Mouse (Mus musculus): ENCODE data around the gene Pafah2. TPM values are rescaled to one million over a fixed set of nuclear protein-coding genes. Genes with fewer than 3 reads are reported as not detected.

Pafah2 gene
- 10 to 100 TPM in 1 of 2 experiments, 1 to 10 TPM in 1; 7.8 to 10.9 TPM for total RNA-seq (2021)
- long read RNA-seq, experiment 1, partial matches to known transcripts, result 3 of 12 reads
- long read RNA-seq, experiment 1, other reads (novel, unspliced or antisense), result 9 of 12 reads
- long read RNA-seq, experiment 2, partial matches to known transcripts, result 1 of 11 reads
- long read RNA-seq, experiment 2, other reads (novel, unspliced or antisense), result 8 of 11 reads

DNA sequence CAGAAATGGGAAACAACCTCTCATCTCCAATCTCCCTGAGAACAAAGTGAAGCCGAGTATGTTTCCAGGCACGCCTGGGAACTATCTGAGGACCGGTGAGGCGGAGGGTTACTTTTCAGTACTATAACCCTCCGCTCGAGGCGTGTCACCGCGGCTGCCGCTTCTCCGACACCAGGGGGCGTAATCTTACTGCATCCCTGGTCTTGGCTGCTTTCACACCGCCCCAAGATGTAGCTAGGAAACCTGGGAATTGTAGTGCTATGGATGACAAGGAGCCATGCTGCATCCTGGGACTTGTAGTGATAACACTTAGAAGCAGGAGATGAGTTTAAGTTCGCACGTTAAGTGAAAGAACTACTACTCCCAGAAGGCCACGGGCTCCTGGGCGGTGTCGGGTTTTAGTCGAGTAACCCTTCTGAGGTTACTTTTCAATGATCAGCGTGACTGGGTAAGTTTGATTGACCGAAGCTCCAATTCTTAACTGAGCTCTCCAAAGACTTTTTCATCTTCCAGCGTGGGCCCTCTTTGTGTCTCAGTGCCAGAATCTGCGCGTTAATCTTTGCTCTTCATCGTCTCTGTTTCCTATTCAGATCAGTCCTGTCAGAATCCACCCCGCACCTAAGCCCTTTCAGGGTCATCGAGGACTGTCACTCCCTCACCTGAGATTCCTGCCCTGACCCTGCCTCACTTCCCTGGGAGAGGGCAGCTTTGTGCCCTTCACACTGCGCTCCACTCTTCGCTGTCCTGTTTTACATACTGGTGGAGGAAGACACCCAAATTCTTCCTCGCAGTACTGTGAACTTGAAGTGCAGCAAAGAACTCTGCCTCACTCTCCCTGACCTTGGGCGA is at the start of gene Pafah2:
Gene Pafah2 (plus strand): TSS at position 344 of the 849 bp plus-strand sequence.
- DNase-seq (ENCODE audit: low spot score in 2 of 2), result peak; percentile 97 to 98

DNA sequence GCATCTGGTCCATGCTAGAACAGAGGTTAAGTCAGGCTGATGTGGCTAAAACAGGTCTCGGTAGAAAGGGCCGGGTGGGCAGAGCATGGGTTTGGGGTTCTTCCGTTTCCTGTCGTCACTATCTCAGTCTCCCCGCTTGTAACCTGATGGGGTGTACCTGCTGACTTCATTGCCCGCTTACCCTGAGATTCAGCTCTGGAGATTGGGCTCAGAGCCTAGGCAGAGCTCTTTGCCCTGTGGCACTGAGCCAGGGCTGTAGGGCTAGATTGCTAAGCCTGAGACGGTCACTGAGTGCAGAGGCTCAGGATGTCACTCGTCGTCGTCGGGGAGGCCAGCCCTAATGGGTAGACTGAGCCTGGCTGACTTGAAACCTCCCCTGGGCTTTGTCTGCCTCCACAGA is 48.0 kb upstream of the Pafah2 start:
- no peak for DNase-seq (ENCODE audit: low spot score in 2 of 2)

DNA sequence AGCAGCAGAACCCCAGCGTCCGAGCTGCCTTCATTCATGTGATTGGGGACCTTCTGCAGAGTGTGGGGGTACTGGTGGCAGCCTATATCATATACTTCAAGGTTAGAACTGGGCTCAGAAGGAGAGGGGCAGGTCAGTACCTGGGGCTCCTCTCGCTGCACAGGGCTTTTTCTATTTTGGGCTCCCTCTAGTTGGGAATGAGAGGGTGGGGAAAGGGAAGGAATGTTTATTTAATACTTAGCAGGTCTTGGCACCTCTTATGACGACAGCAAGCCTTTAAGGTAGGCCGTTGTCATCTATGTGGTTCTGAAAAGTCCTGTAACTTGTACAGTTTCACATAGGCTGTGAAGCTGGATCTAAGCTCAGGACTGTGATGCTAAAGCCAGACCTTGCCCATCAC is 47.6 kb upstream of the Pafah2 start:
- no peak for DNase-seq (ENCODE audit: low spot score in 2 of 2)

DNA sequence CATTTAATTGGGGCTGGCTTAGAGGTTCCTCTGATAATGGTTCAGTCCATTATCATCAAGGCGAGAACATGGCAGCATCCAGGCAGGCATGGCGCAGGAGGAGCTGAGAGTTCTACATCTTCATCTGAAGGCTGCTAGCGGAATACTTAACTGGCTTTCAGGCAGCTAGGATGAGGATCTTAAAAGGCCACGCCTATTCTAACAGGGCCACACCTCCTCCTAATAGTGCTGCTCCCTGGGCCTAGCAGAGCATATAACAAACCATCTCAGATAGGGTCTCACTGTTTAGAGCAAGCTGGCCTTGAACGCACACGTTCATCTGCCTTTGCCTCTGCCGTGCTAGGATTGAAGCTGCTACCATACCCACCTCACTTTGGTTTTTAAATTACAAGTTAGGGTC is 46.3 kb upstream of the Pafah2 start:
- no peak for DNase-seq (ENCODE audit: low spot score in 2 of 2)

DNA sequence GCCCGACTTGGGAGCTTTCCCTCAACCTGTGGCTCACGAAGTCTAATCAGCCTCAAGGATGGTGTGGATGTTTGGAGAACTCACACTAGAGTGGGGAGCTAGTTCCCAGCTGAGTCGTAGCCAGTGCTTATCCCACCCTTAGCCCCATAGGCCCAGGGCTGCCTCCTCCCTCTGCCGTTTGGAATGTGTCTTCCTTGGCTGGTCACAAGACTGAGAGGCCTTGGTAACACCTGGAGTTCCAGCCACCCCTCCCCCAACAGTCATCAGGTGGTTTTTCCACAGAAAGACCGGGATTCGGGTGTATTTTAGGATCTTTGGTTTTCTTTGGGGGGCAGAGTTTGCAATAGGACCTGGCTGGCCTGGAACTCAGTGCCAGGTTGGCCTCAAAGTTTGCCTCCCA is 45.5 kb upstream of the Pafah2 start:
- DNase-seq (ENCODE audit: low spot score in 2 of 2), result no peak

DNA sequence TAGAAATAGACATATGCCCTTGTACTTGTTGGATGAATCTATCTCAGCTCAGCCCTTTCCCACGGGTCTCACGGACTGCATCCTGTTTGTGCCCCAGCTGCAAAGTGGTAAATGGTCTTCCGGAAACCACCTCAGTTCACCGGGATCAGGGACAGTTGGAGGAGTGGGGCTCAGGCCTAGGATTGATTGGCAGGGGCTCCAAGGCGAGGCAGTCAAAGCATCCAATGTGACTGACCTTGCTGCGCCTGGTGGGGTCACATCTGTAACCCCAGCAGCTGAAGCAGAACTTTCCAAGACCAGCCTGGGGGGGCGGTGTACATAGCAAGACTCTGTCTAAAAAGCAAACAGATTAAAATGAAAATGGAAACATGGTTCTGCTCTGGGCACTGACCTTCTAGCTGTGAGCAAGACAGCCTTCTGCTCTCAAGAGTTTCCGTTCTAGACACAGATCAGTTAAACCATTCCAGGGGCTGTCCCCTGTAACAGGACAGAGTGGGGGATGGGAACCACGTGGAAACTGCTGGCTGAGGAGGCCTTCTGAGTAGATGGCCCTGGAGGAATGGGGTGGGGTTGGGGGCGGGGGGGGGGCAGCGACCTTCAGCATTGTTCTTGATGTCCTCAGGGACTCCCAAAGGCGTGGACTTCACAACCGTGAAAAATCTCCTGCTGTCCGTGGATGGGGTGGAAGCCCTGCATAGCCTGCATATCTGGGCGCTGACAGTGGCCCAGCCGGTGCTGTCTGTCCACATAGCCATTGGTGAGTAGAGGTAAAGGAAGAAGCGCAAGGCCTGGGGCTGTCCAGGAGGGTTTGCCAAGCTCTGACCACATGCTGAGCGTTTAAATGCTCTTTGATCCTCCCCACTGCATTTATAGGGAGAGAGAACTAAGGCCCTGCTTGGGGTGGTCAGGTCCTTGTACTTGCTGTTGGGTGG is 44.5 kb upstream of the Pafah2 start:
- no peak for DNase-seq (ENCODE audit: low spot score in 2 of 2)

DNA sequence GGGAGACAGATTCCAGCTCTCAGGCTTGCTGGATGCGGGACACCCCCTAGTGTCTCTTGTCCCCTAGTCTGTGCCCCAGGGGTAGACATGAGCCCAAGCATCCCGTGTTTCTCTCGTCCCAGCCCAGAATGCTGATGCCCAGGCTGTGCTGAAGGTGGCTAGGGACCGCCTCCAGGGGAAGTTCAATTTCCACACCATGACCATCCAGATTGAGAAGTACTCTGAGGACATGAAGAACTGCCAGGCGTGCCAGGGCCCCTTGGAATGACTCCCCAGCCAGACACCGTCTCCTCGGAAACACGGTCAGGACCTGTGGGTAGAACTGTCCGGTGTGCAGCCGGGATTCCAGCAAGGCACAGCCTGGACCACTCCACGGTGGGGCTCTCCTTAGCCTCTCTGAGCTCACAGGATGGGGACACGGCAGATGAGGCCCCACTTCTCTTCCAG is 43.8 kb upstream of the Pafah2 start:
- no peak for DNase-seq (ENCODE audit: low spot score in 2 of 2)

DNA sequence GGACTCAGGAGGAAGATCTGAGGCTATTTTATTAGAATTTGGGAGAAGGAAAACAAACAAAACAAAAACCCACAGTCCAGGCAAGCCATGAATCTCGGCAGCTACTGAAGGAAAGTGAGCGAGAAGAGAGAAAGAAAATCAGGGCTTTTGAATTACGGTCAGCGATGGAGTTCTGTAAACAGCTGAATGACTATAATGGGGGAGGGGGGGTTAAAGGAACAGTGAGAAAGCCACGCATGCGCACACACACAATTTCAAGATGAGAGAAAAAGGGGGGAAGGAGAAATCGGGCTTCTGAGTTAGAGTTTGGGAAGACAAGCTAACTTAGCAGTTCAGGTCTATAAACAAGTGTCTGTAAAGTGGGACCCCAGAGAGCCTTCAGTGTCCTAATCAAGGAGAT is 43.2 kb upstream of the Pafah2 start:
- DNase-seq (ENCODE audit: low spot score in 2 of 2), result no peak

DNA sequence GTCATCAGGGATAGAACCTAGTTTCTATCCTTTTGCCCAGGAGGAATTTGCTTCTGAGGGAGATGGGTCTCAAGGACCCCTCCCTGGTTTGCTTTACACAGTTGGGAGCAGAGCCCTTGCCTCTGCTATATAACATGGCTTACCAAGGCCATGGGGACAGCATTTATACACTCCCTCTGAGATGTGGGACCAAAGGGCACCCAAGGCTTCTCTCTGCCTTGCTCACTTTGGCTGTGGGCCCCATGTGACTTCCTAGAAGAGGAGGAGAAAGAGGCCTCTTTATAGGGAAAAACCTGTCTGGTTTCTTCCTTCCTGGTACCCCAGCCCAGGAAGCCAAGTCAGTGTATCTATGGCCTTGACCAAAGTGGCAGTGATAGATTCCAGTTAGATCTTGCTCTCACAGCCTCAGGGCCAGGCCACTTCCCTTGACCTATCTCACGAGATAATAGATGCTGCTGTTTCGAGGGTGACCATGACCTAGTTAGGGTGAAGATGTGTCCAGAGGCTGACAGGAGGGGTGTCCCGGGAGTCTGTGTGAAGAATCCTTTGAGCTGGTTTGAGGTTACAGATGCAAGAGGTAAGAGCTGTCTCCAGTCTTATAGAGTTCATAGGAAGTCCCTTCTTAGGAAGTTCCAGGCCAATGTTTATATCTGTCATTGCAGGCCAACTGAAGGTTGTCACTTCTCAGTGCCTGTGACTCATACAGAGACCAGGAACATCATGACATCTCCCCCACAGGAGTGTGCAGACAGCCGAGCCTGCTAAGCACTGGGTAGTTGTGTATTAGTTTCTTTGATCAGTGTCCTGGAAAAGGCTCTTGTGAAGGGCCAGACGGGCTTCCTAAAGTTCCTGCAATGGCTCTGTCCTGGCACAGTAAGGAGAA is 42.4 kb upstream of the Pafah2 start:
- DNase-seq (ENCODE audit: low spot score in 2 of 2), result no peak

DNA sequence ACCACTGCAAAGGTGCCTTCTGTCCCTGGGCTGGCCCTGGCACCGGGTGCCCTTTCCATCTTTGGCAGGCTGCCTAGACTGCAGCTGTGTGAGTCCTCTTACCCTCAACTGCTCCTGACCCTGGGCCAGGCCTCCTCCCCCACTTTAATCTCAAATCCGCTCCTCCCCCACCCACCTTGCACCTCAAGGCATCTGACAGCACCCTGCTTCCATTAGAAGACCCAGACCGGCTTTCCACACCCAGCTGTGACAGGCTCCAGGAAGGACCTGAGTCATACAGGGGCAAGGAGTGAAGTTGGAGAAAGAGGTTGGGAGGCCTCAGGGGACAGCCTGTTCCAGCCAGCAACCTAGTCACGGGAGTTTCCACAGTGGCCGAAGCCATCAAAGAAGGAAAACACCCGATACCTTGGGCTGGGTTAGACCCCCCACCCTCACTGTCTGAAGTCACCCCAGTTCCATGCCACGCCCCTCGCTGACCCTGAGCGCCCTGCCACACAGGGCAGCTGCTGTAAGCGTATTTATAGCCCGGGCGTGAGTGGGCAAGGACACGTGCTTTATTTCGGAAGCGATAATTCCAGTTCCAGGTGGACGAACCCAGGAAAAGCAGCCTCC is 40.2 kb upstream of the Pafah2 start:
- no peak for DNase-seq (ENCODE audit: low spot score in 2 of 2)

DNA sequence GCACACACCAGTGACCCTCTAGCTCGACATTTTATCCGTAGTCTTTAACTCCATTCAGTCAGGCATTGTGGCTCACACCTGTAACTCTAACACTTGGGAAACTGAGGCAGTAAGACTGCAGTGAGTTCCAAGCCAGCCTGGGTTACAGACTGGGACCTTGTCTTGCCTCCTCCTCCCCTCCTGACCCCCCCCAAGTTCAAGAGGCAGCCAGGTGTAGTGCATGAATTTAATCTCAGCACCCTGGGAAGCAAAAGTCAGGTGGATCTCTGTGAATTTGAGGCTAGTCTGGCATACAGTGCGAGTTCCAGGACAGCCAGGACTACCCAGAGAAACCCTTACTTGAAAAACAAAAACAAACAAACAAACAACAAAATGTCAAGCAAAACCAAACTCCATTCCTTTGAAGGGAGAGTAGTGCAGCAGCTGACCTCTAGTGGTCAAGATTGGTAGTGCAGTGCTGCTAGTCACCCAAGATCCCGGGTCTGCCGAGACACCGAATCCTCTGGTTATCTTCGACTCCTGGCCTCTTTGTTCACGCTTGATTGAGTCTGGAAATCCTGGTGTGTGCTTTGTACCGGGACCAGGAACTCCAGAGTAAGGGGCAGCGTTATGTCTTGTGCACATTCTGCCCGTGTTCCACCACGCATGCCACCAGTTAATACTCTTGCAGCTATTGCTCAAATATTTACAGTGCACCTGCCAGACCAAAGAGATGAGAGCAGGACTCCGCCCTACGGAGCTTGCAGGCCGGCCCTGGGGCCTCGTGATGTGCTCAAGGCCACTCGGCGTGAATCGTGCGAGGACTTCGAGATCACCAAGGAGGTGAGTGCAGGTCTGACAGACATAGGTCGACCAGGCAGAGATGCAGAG is 39.3 kb upstream of the Pafah2 start:
- DNase-seq (ENCODE audit: low spot score in 2 of 2), result peak; percentile 76 to 80

DNA sequence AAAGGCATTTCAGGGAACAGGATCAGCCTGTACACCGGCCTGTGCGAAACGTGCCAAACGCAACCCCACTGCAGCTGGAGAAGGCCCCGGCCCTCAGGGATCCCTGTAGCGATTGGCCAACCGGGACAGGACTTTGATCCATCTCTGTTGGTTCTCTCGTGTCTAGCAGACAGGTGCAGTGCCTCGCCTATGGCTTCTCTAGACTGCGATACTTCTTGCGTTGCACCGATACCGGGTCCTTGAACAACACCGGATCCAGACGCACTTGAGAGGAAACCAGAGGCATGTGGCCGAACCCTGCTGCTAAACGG is 38.7 kb upstream of the Pafah2 start:
- no peak for DNase-seq (ENCODE audit: low spot score in 2 of 2)

DNA sequence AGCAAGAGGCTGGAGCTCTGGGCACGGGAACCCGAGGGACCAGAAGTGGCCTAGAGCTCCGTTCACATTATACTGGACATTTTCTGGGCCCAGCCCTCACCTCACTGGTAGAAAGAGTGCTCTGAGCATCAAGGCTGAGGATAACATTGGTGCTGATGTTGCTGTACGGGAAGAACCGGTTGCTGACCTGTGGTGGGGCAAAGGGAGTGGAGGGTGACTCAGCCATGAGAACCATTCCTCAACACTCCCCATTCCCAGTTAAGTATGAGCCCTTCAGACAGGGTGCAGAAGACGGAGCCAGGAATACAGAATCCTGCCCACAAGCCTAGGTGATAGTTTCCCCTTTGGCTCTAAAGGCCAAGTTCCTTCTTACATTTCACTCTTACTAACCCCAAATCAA is 36.5 kb upstream of the Pafah2 start:
- no peak for DNase-seq (ENCODE audit: low spot score in 2 of 2)

DNA sequence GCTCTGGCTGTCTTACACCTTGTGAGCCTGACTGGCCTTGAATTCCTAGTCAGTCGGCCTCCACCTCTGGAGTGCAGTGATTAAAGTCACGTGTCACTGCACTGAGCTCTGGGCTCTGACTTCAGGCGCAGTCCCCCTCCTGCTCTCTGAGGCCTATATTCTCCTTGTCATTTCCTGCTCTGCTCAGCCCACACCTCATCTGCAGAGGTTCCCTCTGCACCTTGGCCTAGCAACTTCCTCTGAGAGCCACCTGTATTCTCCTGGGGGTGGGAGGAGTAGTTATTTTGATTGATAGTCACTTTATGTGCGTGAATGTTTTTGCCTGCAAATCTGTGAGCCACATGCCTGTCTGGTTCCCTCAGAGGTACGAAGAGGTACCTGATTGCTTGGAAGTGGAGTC is 34.9 kb upstream of the Pafah2 start:
- DNase-seq (ENCODE audit: low spot score in 2 of 2), result no peak

DNA sequence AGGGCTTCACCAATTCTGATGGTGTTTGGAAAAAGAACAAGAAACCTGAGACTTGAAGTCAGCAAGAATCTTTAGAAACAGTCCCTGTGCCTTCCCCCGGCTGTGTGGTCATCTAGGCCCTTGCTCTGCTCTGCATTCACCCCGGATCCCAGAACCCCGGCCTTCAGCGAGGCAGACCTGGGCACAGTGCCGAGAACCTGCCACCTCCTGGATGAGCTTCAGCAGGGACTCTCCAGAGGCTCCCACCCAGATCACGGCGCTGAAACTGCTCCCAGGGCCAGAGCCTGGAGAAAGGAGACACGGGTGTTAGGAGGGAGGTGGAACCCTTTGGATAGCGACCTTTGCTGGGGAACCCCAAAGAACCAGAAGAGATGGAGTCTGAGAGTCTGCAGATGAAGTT is 34.0 kb upstream of the Pafah2 start:
- no peak for DNase-seq (ENCODE audit: low spot score in 2 of 2)

DNA sequence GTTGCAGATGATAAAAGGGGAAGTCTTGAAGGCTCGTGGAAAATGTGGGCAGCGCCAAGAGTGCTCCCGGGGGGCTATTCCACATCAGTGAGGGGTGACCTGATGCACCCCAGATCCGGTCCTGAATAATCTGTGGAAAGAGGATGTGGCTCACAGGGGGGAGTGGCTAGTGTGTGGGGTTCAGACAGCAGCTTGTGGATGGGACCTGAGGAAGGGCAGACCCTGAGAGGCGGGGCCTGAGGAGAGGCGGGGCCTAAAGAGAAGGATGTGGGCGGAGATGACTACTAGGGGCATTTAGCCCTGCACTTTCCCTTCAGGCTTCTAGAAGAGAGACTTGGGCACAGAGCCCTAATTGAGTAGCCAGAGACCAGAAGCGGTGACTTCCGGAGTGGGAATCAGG is 33.5 kb upstream of the Pafah2 start:
- DNase-seq (ENCODE audit: low spot score in 2 of 2), result no peak

DNA sequence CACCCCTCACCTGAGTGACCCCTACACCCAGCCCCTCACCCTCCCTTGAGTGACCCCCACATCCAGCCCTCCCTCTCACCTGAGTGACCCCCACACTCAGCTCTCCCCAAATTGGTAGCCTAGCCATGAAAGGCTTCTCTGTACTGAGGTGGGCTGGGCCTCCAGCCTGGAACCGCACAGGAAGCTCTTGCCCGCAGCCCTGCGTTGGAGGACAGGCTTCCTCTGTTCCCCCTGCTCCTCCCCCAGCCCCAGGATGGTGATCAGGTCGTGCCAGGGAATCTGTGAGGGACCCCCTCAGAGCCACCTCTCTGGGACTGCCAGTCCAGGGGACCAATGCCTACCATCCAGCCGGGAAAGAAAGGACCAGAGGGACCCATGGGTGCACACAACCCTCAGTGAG is 30.8 kb upstream of the Pafah2 start:
- no peak for DNase-seq (ENCODE audit: low spot score in 2 of 2)

DNA sequence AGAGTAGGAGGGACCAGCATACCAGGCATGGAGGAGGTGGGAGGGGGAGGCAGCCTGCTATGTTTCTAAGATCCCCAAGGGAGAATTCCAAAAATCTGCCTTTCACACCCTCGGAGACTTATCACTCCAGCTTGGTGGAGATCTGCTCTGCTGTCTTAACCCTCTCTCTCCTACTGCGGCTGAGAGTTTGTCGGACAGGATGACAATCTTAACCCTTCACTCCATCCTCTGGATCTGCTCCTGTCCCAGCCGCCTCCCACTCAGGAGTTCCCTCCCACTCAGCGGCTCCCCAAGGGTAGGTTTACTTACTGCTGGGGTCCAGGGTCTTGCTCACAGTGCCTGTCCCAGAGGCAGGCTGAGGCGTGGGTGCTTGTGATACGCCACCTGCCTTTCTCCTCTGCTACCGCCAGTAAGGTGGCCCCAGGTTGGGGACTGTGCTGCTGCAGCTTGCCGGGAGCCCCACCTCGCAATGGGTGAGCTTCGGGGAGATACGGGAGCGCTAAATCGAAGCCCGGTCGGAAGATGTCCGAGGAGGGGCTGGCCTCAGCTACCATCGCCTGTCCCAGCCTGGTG is 25.4 kb upstream of the Pafah2 start:
- peak; percentile 37 to 51 for DNase-seq (ENCODE audit: low spot score in 2 of 2)

DNA sequence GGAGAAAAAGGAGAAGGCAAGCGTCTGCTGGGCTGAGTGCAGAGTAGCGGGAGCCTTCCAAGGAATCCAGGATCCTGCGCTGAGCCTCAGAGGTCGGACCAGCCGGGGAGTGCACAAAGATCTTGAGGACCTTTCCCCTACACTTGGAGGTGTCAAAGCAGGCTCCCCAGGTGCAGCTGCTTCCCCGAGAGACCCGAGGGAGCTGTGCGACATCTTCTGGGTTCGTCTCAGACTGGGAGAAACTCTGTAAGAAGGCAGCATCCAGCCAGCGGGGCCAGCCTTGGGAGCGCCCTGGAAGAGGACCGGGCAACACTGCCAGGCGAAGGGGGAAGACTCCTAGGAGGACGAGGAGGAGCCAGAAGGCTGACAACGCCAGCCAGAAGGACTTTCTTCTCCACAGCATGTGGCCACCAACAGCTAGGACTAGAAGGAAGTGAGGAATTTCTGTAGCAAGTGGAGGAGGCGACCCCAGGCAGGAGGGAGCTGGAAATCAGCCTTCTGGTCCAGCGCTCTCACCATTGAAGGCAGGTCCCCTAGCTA is 24.7 kb upstream of the Pafah2 start:
- no peak for DNase-seq (ENCODE audit: low spot score in 2 of 2)

Data from layer of hippocampus, postnatal 14 days (tissue).